8 mouse cellular contexts compared by ENCODE assay signal in genomic region chr4:149049351-149050159, GRCm38 (mm10). TPM values are rescaled to one million over a fixed set of nuclear protein-coding genes. Genes with fewer than 3 reads are reported as not detected.
DNase-seq lines count a peak whose midpoint lies in the region; ATAC-seq and TF ChIP-seq lines count a peak whose summit lies in the region.

No protein-coding gene starts in this region.

- H3K4me3 ChIP-seq in gastrocnemius, adult 2 months, result peak overlapping the region; percentile 26
- no peak overlapping the region for H3K4me3 ChIP-seq in embryonic facial prominence, embryonic 15.5 days (replicated peaks)
- no peak overlapping the region for H3K4me3 ChIP-seq in hindbrain, postnatal 0 days (ENCODE audit: low read length)
- no peak overlapping the region for H3K4me3 ChIP-seq in neural tube, embryonic 15.5 days (replicated peaks)

- H3K9ac ChIP-seq in embryonic facial prominence, embryonic 15.5 days, result no peak overlapping the region
- no peak overlapping the region for H3K9ac ChIP-seq in hindbrain, postnatal 0 days (replicated peaks; ENCODE audit: low read length)
- H3K9ac ChIP-seq in neural tube, embryonic 15.5 days (replicated peaks), result 0 out of 2 replicates have a peak overlapping the region, but pooled peaks have one; percentile 21

- no peaks in the 10 kb centered on the region for H3K9me3 ChIP-seq in embryonic facial prominence, embryonic 15.5 days (replicated peaks)
- no peaks in the 10 kb centered on the region for H3K9me3 ChIP-seq in hindbrain, postnatal 0 days (ENCODE audit: low read length)
- no peaks in the 10 kb centered on the region for H3K9me3 ChIP-seq in neural tube, embryonic 15.5 days (replicated peaks)

- no peak overlapping the region; the same call in 1 of the 2 replicates for H3K4me2 ChIP-seq in embryonic facial prominence, embryonic 15.5 days (replicated peaks)
- no peak overlapping the region for H3K4me2 ChIP-seq in hindbrain, postnatal 0 days (ENCODE audit: low read depth, low read length)
- peak overlapping the region; percentile 32 for H3K4me2 ChIP-seq in neural tube, embryonic 15.5 days

- no peak for TF ChIP-seq CTCF in gastrocnemius, adult 2 months (IDR thresholded peaks at IDR 0.05)
- no peak for TF ChIP-seq CTCF in hindbrain, postnatal 0 days (IDR thresholded peaks at IDR 0.05; ENCODE audit: low read depth)

- no peaks in the 10 kb centered on the region for H3K27me3 ChIP-seq in embryonic facial prominence, embryonic 15.5 days
- no peaks in the 10 kb centered on the region for H3K27me3 ChIP-seq in hindbrain, postnatal 0 days (ENCODE audit: insufficient read depth, low read length)
- peaks cover 4% of the 10 kb centered on the region; the same call in 1 of the 2 replicates for H3K27me3 ChIP-seq in neural tube, embryonic 15.5 days (replicated peaks)

- H3K4me1 ChIP-seq in embryonic facial prominence, embryonic 15.5 days, result peaks cover 25% of the 10 kb centered on the region
- H3K4me1 ChIP-seq in hindbrain, postnatal 0 days (ENCODE audit: insufficient read depth, low read length), result peaks cover 9% of the 10 kb centered on the region; the same call in 1 of the 2 replicates
- H3K4me1 ChIP-seq in neural tube, embryonic 15.5 days, result peaks cover 46% of the 10 kb centered on the region

- no peaks in the 10 kb centered on the region for H3K36me3 ChIP-seq in embryonic facial prominence, embryonic 15.5 days
- H3K36me3 ChIP-seq in hindbrain, postnatal 0 days (ENCODE audit: insufficient read depth, low read length), result no peaks in the 10 kb centered on the region
- no peaks in the 10 kb centered on the region for H3K36me3 ChIP-seq in neural tube, embryonic 15.5 days

- DNase-seq in gastrocnemius, adult 2 months, result no peak
- no peak for DNase-seq in gastrocnemius, adult 8-10 months (ENCODE audit: low spot score in 2 of 2)
- peak; percentile 51 for DNase-seq in hindbrain, postnatal 0 days (ENCODE audit: low spot score)
- DNase-seq in lung, adult 18-20 months, result peak; percentile 22 to 46
- no peak for DNase-seq in layer of hippocampus, adult 11-12 months (ENCODE audit: low spot score)

- 16% methylated on average over 16 of the region's 16 CpGs for WGBS in embryonic facial prominence, embryonic 15.5 days
- 10% methylated on average over 16 of the region's 16 CpGs for WGBS in hindbrain, postnatal 0 days
- 7% methylated on average over 16 of the region's 16 CpGs for WGBS in neural tube, embryonic 15.5 days

- H3K27ac ChIP-seq in gastrocnemius, adult 2 months, result peak overlapping the region; percentile 46
- H3K27ac ChIP-seq in embryonic facial prominence, embryonic 15.5 days (replicated peaks), result 0 out of 2 replicates have a peak overlapping the region, but pooled peaks have one; percentile 4
- H3K27ac ChIP-seq in hindbrain, postnatal 0 days, result no peak overlapping the region
- H3K27ac ChIP-seq in neural tube, embryonic 15.5 days (replicated peaks), result peak overlapping the region; percentile 60

- intact Hi-C loops in gastrocnemius, adult 2 months (cut with DNase I), result loop anchor here (5.0 kb wide), 3 partner anchors 137 to 307 kb away; no protein-coding TSS in a partner anchor

- no peak for ATAC-seq in embryonic facial prominence, embryonic 15.5 days (ENCODE audit: insufficient number of reproducible peaks, low FRiP score, low TSS enrichment, low read depth)
- no peak for ATAC-seq in hindbrain, postnatal 0 days
- ATAC-seq in neural tube, embryonic 15.5 days (ENCODE audit: low FRiP score), result peak; percentile 32; the same call in 1 of the 2 replicates
- ATAC-seq in CD4-positive, CD25-positive, alpha-beta regulatory T cell, adult 4 months, result no peak

RNA-seq across cellular contexts. Expression of gene Pex14, which starts 50.1 kb away (rescaled TPM):
- total RNA-seq in gastrocnemius, adult 2 months (2021), result 10 to 100 TPM; 21.6 to 24.3 TPM
- total RNA-seq in gastrocnemius, adult 8-10 months (2022), result 10 to 100 TPM; 21.1 to 23.9 (median 23.4) TPM
- 47.9 and 49.4 TPM in 2 replicates for polyA plus RNA-seq in embryonic facial prominence, embryonic 15.5 days (2015; fragmentation: Nextera tagmentation; extraction: Ambion mirVana)
- total RNA-seq in hindbrain, postnatal 0 days (2014; rRNA removed), result 70.4 and 81.7 TPM in 2 replicates
- polyA plus RNA-seq in hindbrain, postnatal 0 days (2015; fragmentation: Nextera tagmentation; extraction: Ambion mirVana), result 62.1 and 62.9 TPM in 2 replicates
- polyA plus RNA-seq in neural tube, embryonic 15.5 days (2015; fragmentation: Nextera tagmentation; extraction: Ambion mirVana), result 60.0 and 61.2 TPM in 2 replicates
- polyA plus RNA-seq in CD4-positive, CD25-positive, alpha-beta regulatory T cell, adult 4 months (2017; shearing (Covaris generic)), result 10 to 100 TPM; 16.2 to 23.5 TPM

RNA-seq across cellular contexts. Expression of gene Dffa, which starts 54.4 kb away (rescaled TPM):
- total RNA-seq in gastrocnemius, adult 2 months (2021), result 10 to 100 TPM; 60.4 to 90.0 TPM
- 10 to 100 TPM; 71.6 to 76.6 (median 74.8) TPM for total RNA-seq in gastrocnemius, adult 8-10 months (2022)
- polyA plus RNA-seq in embryonic facial prominence, embryonic 15.5 days (2015; fragmentation: Nextera tagmentation; extraction: Ambion mirVana), result 31.9 and 35.0 TPM in 2 replicates
- total RNA-seq in hindbrain, postnatal 0 days (2014; rRNA removed), result 11.4 and 16.6 TPM in 2 replicates
- polyA plus RNA-seq in hindbrain, postnatal 0 days (2015; fragmentation: Nextera tagmentation; extraction: Ambion mirVana), result 22.9 and 26.9 TPM in 2 replicates
- polyA plus RNA-seq in neural tube, embryonic 15.5 days (2015; fragmentation: Nextera tagmentation; extraction: Ambion mirVana), result 28.1 and 32.7 TPM in 2 replicates
- 10 to 100 TPM; 20.4 to 30.8 TPM for polyA plus RNA-seq in CD4-positive, CD25-positive, alpha-beta regulatory T cell, adult 4 months (2017; shearing (Covaris generic))

Comparison
In these comparisons a context has a peak if more than half of its experiments do, and no peak if none do; other contexts are left out.
1. DNase-seq: peak in hindbrain, postnatal 0 days (single experiment) and lung, adult 18-20 months (2 of 2); none in gastrocnemius, adult 2 months (single experiment), gastrocnemius, adult 8-10 months (0 of 2) and layer of hippocampus, adult 11-12 months (single experiment).